Mouse (Mus musculus) retina, postnatal 1 day (tissue): Measurements from ENCODE around the gene Gtf2ird2.

Experiments
- DNase-seq: peaks from one replicate; pipeline ENCODE4 v3.0.0-alpha.2; 2012

The Gtf2ird2 gene

DNA sequence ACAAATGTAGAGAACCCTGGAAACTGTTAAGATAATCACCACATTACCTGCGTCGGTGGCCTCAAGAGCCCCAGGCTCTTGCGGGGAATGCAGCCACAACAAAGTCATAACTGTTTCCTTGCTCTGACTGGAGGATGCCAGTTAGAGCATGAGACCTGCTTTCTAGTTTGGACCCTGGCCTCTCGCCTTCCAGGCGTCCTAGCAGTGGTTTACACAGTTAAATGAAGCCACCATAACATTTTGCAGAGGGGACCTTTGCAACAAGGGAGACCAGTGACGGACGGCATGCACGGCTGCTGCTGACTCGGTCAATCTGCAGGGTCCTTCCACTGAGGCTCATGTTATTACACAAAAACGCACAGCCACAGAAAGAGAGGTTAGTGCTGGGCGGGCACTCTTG, 88.9 kb downstream of the Gtf2ird2 start:
- DNase-seq = no peak

DNA sequence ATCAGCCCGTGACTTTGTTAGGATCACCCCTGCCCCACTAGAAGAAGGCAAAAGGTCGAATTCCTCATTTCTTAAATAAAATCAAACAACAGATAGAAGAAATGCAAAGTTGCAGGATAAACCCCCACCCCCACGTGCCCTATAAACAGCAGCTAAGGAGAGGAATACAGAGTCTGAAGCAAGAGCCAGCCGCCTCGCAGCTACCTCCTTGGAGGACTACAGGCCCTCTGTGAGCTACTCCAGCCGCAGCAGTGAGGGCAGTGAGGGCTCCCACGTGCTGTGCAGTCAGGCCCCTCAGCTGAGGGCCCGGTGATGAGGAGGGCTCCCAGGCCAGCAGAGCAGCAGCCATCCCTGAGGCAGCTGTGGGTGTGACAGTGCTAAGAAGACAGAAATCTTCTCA, 89.9 kb downstream of the Gtf2ird2 start:
- no peak for DNase-seq
